Mouse (Mus musculus): ENCODE data around the gene Dcdc2a. TPM values are rescaled to one million over a fixed set of nuclear protein-coding genes. Genes with fewer than 3 reads are reported as not detected.

Gene Dcdc2a
- polyA plus RNA-seq, 1 experiment from 2014 or later, result 0.96 TPM

DNA sequence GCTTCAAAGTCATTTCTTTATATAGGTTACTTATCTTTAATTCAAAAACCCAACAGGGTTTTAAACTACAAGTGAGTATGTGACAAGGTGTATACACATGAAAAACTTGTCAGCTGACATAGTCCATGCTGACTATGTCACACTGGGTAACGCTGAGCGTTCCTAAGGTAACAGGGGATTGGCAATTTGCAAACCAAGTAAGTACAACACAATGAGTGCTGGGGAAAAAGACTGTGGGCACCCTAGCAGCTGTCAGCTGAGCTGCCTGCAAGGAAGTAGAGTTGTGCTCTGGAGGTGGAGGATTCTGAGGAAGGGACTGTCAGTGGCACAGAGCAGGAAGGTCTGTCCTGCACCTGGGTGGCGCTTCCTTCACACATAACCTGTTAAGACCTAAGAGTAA lies 43.7 kb downstream of the Dcdc2a start:
- no peak overlapping the region for H3K27ac ChIP-seq
- H3K4me2 ChIP-seq (replicated peaks), result no peak overlapping the region
- H3K36me3 ChIP-seq, result no peaks in the 10 kb centered on the region
- H3K27me3 ChIP-seq (replicated peaks), result no peaks in the 10 kb centered on the region
- no peak for ATAC-seq
- H3K4me1 ChIP-seq (replicated peaks), result no peaks in the 10 kb centered on the region
- no peaks in the 10 kb centered on the region for H3K9me3 ChIP-seq
- no peak overlapping the region for H3K4me3 ChIP-seq (replicated peaks)
- 81% methylated on average over 3 of the region's 3 CpGs for WGBS
- no peak overlapping the region for H3K9ac ChIP-seq

DNA sequence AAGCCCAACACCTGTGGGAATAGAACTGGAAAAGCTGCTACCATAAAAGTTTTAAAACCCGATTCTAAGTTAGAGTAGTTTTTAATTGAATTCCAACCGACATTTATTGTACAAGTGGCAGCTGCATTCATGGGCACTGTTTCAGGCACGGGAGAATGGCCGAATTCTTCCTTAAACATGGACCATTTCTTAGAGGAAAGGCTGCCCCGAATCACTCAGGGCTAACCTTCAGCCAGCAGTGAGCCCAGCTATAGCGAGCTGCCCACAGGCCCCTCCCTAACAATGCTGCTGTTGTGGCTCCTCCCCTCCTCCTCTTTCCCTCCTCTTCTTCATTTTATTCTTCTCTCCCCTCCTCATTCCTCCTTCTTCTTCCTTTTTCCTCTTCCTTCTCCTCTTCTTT lies 44.8 kb downstream of the Dcdc2a start:
- Histone ChIP-seq H3K27ac (no peak overlapping the region), H3K27me3 (replicated peaks) (no peaks in the 10 kb centered on the region), H3K36me3 (no peaks in the 10 kb centered on the region), H3K9ac (no peak overlapping the region), H3K4me2 (replicated peaks) (no peak overlapping the region), H3K4me1 (replicated peaks) (no peaks in the 10 kb centered on the region), H3K9me3 (no peaks in the 10 kb centered on the region), H3K4me3 (replicated peaks) (no peak overlapping the region)
- ATAC-seq, result no peak
- WGBS, result 75% methylated on average over 6 of the region's 6 CpGs

DNA sequence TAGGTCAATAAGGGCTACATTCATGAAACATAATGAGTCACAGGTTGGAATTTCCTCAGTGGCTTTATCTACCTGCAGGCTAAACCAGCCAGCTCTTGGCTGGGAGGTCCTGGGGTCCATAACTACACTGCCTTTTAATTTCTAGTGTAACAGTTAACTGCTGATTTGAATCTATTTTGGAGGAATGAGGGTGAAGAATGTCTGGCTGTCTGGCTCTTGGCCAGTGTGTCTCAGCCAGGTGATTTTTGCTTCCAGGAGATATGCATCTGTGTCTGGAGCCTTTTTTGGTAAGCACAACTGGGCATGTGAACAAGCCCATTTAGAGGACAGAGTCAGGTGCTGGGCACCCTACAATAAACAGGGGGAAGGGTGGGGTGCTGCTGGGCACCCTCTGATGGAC lies 49.9 kb downstream of the Dcdc2a start:
- Histone ChIP-seq H3K27ac (no peak overlapping the region), H3K9ac (no peak overlapping the region), H3K36me3 (no peaks in the 10 kb centered on the region), H3K4me1 (replicated peaks) (no peaks in the 10 kb centered on the region), H3K9me3 (no peaks in the 10 kb centered on the region), H3K4me2 (replicated peaks) (no peak overlapping the region), H3K27me3 (replicated peaks) (no peaks in the 10 kb centered on the region), H3K4me3 (replicated peaks) (no peak overlapping the region)
- no peak for ATAC-seq

DNA sequence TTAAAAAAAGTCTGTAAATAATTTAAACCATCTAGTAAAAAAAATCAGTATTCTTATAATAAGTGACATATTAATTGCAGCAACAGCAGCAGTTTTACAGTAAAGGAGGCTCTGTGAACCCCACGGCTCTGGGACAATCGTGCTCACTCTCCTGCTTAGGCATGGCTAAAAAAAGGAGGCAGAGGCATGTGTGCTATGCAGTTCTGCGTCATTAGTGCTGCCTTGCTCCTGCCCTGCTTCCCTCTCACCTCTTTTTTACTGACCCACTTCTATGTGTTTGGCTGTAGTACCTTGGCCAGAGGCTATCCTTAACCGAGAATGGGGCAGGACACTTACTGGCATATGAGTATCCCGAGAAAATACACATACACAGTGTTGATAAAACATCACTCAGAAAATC lies 50.9 kb downstream of the Dcdc2a start:
- no peaks in the 10 kb centered on the region for H3K4me1 ChIP-seq (replicated peaks)
- no peak overlapping the region for H3K27ac ChIP-seq
- no peak overlapping the region for H3K4me3 ChIP-seq (replicated peaks)
- H3K4me2 ChIP-seq (replicated peaks), result no peak overlapping the region
- no peak for ATAC-seq
- no peak overlapping the region for H3K9ac ChIP-seq
- WGBS, result 65% methylated on average over 5 of the region's 5 CpGs
- H3K36me3 ChIP-seq, result no peaks in the 10 kb centered on the region
- no peaks in the 10 kb centered on the region for H3K27me3 ChIP-seq (replicated peaks)
- no peaks in the 10 kb centered on the region for H3K9me3 ChIP-seq

DNA sequence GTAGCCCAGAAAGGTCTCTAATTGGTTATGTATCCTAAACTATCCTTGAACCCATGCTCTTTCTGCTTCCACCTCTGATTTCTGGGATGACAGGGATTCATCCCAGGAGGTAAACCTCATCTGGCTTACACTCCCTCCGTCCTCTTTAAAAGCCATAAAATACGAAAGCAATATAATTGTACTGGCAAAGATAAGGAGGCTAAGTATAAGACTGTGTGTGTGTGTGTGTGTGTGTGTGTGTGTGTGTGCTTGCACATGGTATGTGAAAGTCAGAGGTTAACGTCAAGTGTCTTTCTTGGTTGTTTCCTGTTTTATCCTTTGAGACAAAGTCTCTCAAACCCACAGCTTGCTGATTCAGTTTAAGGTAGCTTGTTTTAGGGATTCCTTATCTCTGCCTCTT lies 52.5 kb downstream of the Dcdc2a start:
- no peaks in the 10 kb centered on the region for H3K27me3 ChIP-seq (replicated peaks)
- 49% methylated on average over 3 of the region's 3 CpGs for WGBS
- H3K27ac ChIP-seq, result no peak overlapping the region
- ATAC-seq, result peak; percentile 79
- H3K4me1 ChIP-seq (replicated peaks), result no peaks in the 10 kb centered on the region
- H3K4me3 ChIP-seq (replicated peaks), result no peak overlapping the region
- no peaks in the 10 kb centered on the region for H3K9me3 ChIP-seq
- no peak overlapping the region for H3K9ac ChIP-seq
- H3K36me3 ChIP-seq, result no peaks in the 10 kb centered on the region
- no peak overlapping the region for H3K4me2 ChIP-seq (replicated peaks)

DNA sequence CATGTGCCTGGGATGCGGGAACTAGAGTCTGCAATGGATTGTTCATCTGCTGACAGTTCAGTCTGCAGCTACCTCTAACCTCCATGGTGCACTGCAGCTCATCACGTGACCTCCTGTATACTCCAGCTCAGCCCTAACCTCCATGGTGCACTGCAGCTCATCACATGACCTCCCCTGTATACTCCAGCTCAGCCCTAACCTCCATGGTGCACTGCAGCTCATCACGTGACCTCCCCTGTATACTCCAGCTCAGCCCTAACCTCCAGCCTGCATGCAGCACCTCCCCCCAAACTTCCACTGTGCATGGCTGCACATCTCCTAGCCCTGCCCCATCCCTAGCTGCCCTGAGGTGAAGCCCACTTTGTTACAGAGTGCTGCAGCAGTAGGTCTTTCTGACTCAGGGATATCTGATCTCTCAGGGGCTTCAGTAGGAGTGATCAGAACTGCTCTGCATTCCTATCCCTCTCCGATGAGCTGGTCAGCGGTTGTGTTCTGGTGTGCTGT lies 54.8 kb downstream of the Dcdc2a start:
- no peaks in the 10 kb centered on the region for H3K9me3 ChIP-seq
- no peaks in the 10 kb centered on the region for H3K4me1 ChIP-seq (replicated peaks)
- no peak overlapping the region for H3K27ac ChIP-seq
- no peak overlapping the region for H3K4me3 ChIP-seq (replicated peaks)
- no peaks in the 10 kb centered on the region for H3K27me3 ChIP-seq (replicated peaks)
- no peak; the same call in 1 of the 2 replicates for ATAC-seq
- H3K9ac ChIP-seq, result no peak overlapping the region
- 69% methylated on average over 5 of the region's 5 CpGs for WGBS
- H3K4me2 ChIP-seq (replicated peaks), result no peak overlapping the region
- H3K36me3 ChIP-seq, result no peaks in the 10 kb centered on the region

DNA sequence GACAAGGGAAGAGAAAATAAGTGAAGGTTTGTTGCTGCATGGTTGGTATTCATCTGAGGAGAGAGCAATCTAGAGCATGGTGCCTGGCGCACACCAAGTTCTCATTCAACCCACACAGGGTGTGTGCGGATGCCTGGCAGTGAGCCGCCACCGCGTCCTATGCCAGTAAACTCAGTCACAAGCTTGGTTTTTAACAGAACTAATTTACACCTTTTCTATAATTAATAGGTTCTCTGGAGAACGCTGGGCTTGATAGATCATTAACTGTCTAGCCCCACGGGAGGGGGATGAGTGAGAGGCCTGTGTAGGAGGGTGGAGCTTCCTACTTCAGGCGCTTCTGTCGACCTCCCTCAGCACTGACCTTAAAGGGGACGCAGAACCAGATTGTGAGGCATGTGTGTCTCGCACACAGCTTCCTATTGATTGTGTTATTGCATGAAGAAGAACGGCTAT lies 59.7 kb downstream of the Dcdc2a start:
- peak overlapping the region; percentile 41 for H3K4me3 ChIP-seq (replicated peaks)
- H3K36me3 ChIP-seq, result no peaks in the 10 kb centered on the region
- WGBS, result 27% methylated on average over 12 of the region's 12 CpGs
- H3K4me1 ChIP-seq (replicated peaks), result no peaks in the 10 kb centered on the region
- peak; percentile 92 for ATAC-seq
- H3K27ac ChIP-seq, result no peak overlapping the region
- H3K4me2 ChIP-seq (replicated peaks), result peak overlapping the region; percentile 78
- no peaks in the 10 kb centered on the region for H3K9me3 ChIP-seq
- H3K27me3 ChIP-seq (replicated peaks), result no peaks in the 10 kb centered on the region
- H3K9ac ChIP-seq, result peak overlapping the region; percentile 31; the same call in 1 of the 2 replicates

DNA sequence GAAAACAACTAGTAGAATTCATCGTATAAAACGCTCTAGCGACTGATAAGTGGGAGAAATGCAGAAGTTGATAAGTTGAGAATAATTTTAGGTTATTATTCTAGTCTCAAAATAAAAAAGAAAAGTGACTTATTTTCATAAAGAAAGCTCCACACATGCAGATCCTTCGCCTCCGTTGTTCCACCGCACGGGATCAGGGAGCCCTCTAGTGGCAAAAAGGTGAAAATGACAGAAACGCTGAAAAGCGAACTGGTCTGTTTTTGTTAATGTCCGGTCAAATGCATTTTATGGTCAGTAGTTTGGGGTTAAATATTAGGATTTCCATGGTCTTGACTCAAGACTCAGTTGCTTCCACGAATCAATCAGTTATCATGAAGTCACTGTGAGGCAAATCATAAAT lies 60.2 kb downstream of the Dcdc2a start:
- no peaks in the 10 kb centered on the region for H3K4me1 ChIP-seq (replicated peaks)

DNA sequence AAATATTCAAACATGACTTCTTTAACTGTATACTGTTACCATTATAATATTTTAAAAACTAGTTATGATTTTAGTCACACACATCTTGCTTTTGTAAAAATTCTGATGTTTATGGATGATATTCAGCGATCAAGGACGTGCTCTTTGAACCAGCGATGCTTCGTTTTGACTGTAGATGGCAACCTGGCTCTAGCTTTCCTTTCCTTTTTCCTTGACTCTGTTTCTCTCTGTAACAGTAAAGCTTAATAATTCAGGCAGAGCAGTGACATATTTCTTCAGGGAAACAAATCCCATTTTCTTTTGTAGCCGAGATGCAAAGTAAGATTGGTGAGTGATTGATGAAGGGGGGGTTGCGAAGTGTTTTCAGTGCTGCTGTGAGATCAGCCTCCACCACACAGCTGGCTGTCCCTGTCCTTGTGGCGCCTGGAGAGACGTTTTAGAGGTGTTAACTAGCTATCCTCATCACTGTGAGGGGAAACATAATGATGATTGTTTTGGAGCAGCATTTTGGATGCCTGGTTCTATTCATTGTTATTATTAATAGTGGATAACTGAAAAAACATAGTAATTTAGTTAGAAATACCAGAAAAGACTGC lies 67.0 kb downstream of the Dcdc2a start:
- 67% methylated on average over 8 of the region's 8 CpGs for WGBS
- H3K9me3 ChIP-seq, result no peaks in the 10 kb centered on the region
- no peaks in the 10 kb centered on the region for H3K36me3 ChIP-seq
- H3K4me1 ChIP-seq (replicated peaks), result no peaks in the 10 kb centered on the region
- no peak overlapping the region for H3K27ac ChIP-seq
- no peak overlapping the region for H3K4me2 ChIP-seq (replicated peaks)
- H3K27me3 ChIP-seq (replicated peaks), result no peaks in the 10 kb centered on the region
- H3K9ac ChIP-seq, result no peak overlapping the region
- ATAC-seq, result no peak
- H3K4me3 ChIP-seq (replicated peaks), result no peak overlapping the region

More for the DNA sequence above, 60.2 kb downstream of the Dcdc2a start:
- peak overlapping the region; percentile 31; the same call in 1 of the 2 replicates for H3K9ac ChIP-seq
- WGBS, result 2% methylated on average over 11 of the region's 11 CpGs
- peak overlapping the region; percentile 41 for H3K4me3 ChIP-seq (replicated peaks)
- peak; percentile 76 for ATAC-seq
- H3K4me2 ChIP-seq (replicated peaks), result peak overlapping the region; percentile 78
- no peaks in the 10 kb centered on the region for H3K27me3 ChIP-seq (replicated peaks)
- H3K36me3 ChIP-seq, result no peaks in the 10 kb centered on the region
- H3K27ac ChIP-seq, result no peak overlapping the region
- no peaks in the 10 kb centered on the region for H3K9me3 ChIP-seq

DNA sequence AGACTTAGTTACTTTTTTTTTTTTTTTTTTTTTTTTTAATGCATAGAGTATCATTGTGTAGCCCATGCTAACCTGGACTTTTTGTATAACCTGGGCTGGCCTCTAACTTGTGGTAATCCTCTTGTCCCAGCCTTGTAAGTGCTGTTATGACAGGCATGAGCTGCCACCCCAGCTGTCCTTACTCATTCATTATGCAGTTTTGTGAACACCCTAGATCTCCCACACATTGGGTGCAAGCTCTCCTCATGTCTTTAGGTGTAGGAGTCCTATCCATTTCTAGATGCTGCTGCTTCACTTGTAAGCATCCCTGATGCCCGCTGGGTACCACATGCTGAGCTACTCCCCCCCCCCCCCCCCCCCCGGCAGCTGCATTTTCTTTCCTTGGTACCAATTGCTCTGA lies 71.4 kb downstream of the Dcdc2a start:
- no peak overlapping the region for H3K27ac ChIP-seq
- WGBS, result 82% methylated on average over 1 of the region's 2 CpGs
- H3K27me3 ChIP-seq (replicated peaks), result no peaks in the 10 kb centered on the region
- H3K9ac ChIP-seq, result no peak overlapping the region
- no peak for ATAC-seq
- H3K4me2 ChIP-seq (replicated peaks), result no peak overlapping the region
- H3K4me1 ChIP-seq (replicated peaks), result no peaks in the 10 kb centered on the region
- no peaks in the 10 kb centered on the region for H3K36me3 ChIP-seq
- H3K4me3 ChIP-seq (replicated peaks), result no peak overlapping the region
- no peaks in the 10 kb centered on the region for H3K9me3 ChIP-seq

DNA sequence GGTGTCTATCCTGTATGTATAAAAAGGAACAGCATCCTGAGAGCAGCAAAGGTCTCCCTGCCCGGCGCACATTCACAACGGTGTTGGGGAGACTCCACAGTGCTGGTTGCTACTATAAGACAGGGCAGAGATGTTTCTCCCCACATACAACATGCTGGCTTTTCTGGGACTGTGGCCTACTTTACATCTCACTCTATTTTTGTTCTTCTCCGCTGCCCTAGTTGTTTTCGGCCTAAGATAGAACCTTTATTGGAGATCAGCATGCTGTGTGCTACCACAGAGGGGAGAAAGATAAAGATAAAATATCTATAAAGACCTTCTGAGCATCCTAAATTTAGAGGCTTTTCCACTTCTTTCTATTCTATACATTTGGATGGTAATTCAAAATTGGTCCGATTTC lies 72.0 kb downstream of the Dcdc2a start:
- H3K36me3 ChIP-seq, result no peaks in the 10 kb centered on the region
- no peak overlapping the region for H3K4me3 ChIP-seq (replicated peaks)
- no peaks in the 10 kb centered on the region for H3K27me3 ChIP-seq (replicated peaks)
- H3K4me2 ChIP-seq (replicated peaks), result no peak overlapping the region
- H3K27ac ChIP-seq, result no peak overlapping the region
- no peak for ATAC-seq
- H3K4me1 ChIP-seq (replicated peaks), result no peaks in the 10 kb centered on the region
- H3K9ac ChIP-seq, result no peak overlapping the region
- no peaks in the 10 kb centered on the region for H3K9me3 ChIP-seq
- WGBS, result 90% methylated on average over 6 of the region's 6 CpGs

DNA sequence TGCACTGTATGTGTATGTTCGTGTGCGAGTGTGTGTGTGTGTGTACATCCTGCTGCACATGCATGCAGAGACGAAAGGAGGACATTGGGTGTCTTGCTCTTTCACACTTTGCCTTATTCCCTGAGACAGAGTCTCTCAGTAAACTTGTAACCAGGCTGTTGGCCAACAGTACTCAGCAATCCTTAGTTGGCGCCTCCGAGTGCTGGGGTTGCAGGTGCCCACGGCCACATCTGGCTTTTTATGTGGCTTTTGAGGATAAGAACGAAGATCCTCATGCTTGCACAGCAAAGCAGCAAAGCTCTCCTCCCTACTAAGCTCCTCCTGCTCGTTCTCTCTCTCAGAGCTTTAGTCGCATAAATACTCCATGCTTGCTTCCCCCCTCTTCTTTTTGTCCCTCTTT lies 73.0 kb downstream of the Dcdc2a start:
- Histone ChIP-seq H3K9ac (no peak overlapping the region), H3K9me3 (no peaks in the 10 kb centered on the region), H3K4me2 (replicated peaks) (no peak overlapping the region), H3K27me3 (replicated peaks) (no peaks in the 10 kb centered on the region), H3K27ac (no peak overlapping the region), H3K36me3 (no peaks in the 10 kb centered on the region), H3K4me3 (replicated peaks) (no peak overlapping the region), H3K4me1 (replicated peaks) (no peaks in the 10 kb centered on the region)
- 88% methylated on average over 9 of the region's 9 CpGs for WGBS
- ATAC-seq, result no peak

DNA sequence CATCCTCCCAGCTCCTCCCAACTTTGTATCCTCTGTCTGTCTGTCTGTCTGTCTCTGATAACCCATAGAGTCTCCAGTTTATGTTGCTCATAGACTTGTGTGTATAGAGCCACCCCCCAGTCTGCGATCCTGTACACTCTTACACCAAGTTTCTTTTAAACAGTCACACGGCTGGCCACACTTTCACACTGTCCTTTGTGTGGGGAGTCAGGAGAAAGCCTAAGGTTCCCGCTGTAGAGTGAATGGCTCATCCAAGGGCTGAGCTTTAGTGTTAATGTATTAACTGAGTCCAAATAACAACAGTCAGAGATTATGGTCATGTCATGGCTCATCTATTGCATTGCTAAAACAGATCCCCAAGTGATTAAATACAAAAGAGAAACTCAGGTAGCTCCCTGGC lies 87.3 kb downstream of the Dcdc2a start:
- no peak for ATAC-seq
- WGBS, result 86% methylated on average over 3 of the region's 3 CpGs
- Histone ChIP-seq H3K36me3 (no peaks in the 10 kb centered on the region), H3K9ac (no peak overlapping the region), H3K9me3 (peaks cover 3% of the 10 kb centered on the region; the same call in 1 of the 2 replicates), H3K4me2 (replicated peaks) (no peak overlapping the region), H3K4me1 (replicated peaks) (no peaks in the 10 kb centered on the region), H3K4me3 (replicated peaks) (no peak overlapping the region), H3K27ac (no peak overlapping the region), H3K27me3 (replicated peaks) (no peaks in the 10 kb centered on the region)

All from intestine, embryonic 15.5 days (tissue).